ENCODE assay signal across 7 mouse cellular contexts in the genomic region with DNA sequence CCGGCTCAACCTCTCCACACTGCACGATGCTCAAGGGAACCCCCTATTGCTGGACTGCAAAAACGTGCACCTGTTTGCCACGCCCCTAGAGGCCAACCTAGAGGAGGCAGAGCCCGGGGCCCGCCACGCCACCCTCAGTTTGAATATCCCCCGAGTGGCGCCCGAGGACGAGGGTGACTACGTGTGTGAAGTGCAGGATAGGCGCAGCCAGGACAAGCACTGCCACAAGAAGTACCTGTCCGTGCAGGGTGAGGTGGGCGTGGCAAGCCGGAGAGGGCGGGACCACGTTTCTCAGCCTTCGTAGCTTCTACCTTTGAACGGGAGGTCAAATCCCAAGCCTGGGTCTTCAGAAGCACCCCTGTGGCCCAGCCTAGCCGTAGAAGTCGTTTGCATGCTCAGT. TPM values are rescaled to one million over a fixed set of nuclear protein-coding genes. Genes with fewer than 3 reads are reported as not detected.
DNase-seq lines count a peak whose midpoint lies in the region; ATAC-seq and TF ChIP-seq lines count a peak whose summit lies in the region.

No protein-coding gene starts in this region.

- no peak overlapping the region for H3K9ac ChIP-seq in lung, postnatal 0 days (replicated peaks; ENCODE audit: low read depth)
- no peak overlapping the region for H3K9ac ChIP-seq in forebrain, embryonic 14.5 days (ENCODE audit: low read length)
- H3K9ac ChIP-seq in limb, embryonic 14.5 days (ENCODE audit: low read depth, low read length, severe bottlenecking) = no peak overlapping the region
- no peak overlapping the region for H3K9ac ChIP-seq in stomach, embryonic 16.5 days (ENCODE audit: low read length)

- peak overlapping the region; percentile 48 for H3K4me2 ChIP-seq in lung, postnatal 0 days (replicated peaks; ENCODE audit: low read depth, low read length)
- H3K4me2 ChIP-seq in forebrain, embryonic 14.5 days (ENCODE audit: low read length) = peak overlapping the region; percentile 39
- no peak overlapping the region; the same call in 1 of the 2 replicates for H3K4me2 ChIP-seq in limb, embryonic 14.5 days (replicated peaks; ENCODE audit: low read depth, low read length, severe bottlenecking)
- H3K4me2 ChIP-seq in stomach, embryonic 16.5 days (ENCODE audit: low read depth, low read length) = peak overlapping the region; percentile 51

- H3K9me3 ChIP-seq in lung, postnatal 0 days (ENCODE audit: low read length) = no peaks in the 10 kb centered on the region
- no peaks in the 10 kb centered on the region for H3K9me3 ChIP-seq in forebrain, embryonic 14.5 days (replicated peaks; ENCODE audit: control insufficient read depth, low read length)
- H3K9me3 ChIP-seq in limb, embryonic 14.5 days (ENCODE audit: control insufficient read depth, low read length) = no peaks in the 10 kb centered on the region
- no peaks in the 10 kb centered on the region for H3K9me3 ChIP-seq in stomach, embryonic 16.5 days (replicated peaks; ENCODE audit: control insufficient read depth, low read length)

- H3K27ac ChIP-seq in lung, postnatal 0 days (ENCODE audit: low read length) = no peak overlapping the region
- H3K27ac ChIP-seq in forebrain, embryonic 14.5 days (ENCODE audit: low read depth, low read length) = no peak overlapping the region
- no peak overlapping the region for H3K27ac ChIP-seq in limb, embryonic 14.5 days (replicated peaks; ENCODE audit: low read depth, low read length)
- no peak overlapping the region for H3K27ac ChIP-seq in stomach, embryonic 16.5 days (ENCODE audit: low read length)

- H3K4me3 ChIP-seq in lung, postnatal 0 days (ENCODE audit: low read depth, low read length) = 0 out of 2 replicates have a peak overlapping the region, but pooled peaks have one; percentile 8
- H3K4me3 ChIP-seq in lung, adult 2 months (replicated peaks; ENCODE audit: extremely low read depth, low read depth, low read length) = no peak overlapping the region
- peak overlapping the region; percentile 10 for H3K4me3 ChIP-seq in forebrain, embryonic 14.5 days (ENCODE audit: low read depth, low read length)
- peak overlapping the region; percentile 10; the same call in 1 of the 2 replicates for H3K4me3 ChIP-seq in limb, embryonic 14.5 days (replicated peaks; ENCODE audit: low read length)
- peak overlapping the region; percentile 30 for H3K4me3 ChIP-seq in stomach, embryonic 16.5 days (replicated peaks; ENCODE audit: low read length)

- ATAC-seq in lung, postnatal 0 days = peak; percentile 16; the same call in 1 of the 2 replicates
- ATAC-seq in forebrain, embryonic 14.5 days = no peak
- no peak for ATAC-seq in limb, embryonic 14.5 days (ENCODE audit: low FRiP score, low read depth)
- ATAC-seq in stomach, embryonic 16.5 days (ENCODE audit: insufficient read depth, low FRiP score) = peak; percentile 63; the same call in 1 of the 2 replicates

- TF ChIP-seq EP300 in lung, postnatal 0 days (IDR thresholded peaks at IDR 0.05) = no peak

- no peak for TF ChIP-seq POLR2A in lung, adult 2 months (IDR thresholded peaks at IDR 0.05; ENCODE audit: borderline replicate concordance, extremely low read depth, low read depth, low read length)
- TF ChIP-seq POLR2A in limb, embryonic 14.5 days (IDR thresholded peaks at IDR 0.05; ENCODE audit: borderline replicate concordance, extremely low read depth, insufficient read depth, insufficient read length) = no peak

- 20% methylated on average over 21 of the region's 22 CpGs for whole genome bisulfite sequencing in lung, postnatal 0 days
- 41% methylated on average over 22 of the region's 22 CpGs for WGBS in lung, adult 2 months
- 5% methylated on average over 22 of the region's 22 CpGs for WGBS in forebrain, embryonic 14.5 days
- WGBS in limb, embryonic 14.5 days = 4% methylated on average over 20 of the region's 22 CpGs
- 19% methylated on average over 22 of the region's 22 CpGs for WGBS in stomach, embryonic 16.5 days

- 0 out of 2 replicates have a peak, but pooled peaks cover 5% of the 10 kb centered on the region for H3K27me3 ChIP-seq in lung, postnatal 0 days (replicated peaks; ENCODE audit: insufficient read depth, low read length)
- H3K27me3 ChIP-seq in forebrain, embryonic 14.5 days (replicated peaks; ENCODE audit: control insufficient read depth, insufficient read depth, low read length) = peaks cover 41% of the 10 kb centered on the region
- peaks cover 50% of the 10 kb centered on the region for H3K27me3 ChIP-seq in limb, embryonic 14.5 days (ENCODE audit: control insufficient read depth, insufficient read depth, low read length)
- H3K27me3 ChIP-seq in stomach, embryonic 16.5 days (ENCODE audit: control insufficient read depth, insufficient read depth, low read length) = peaks cover 35% of the 10 kb centered on the region

- no peaks in the 10 kb centered on the region for H3K36me3 ChIP-seq in lung, postnatal 0 days (ENCODE audit: insufficient read depth, low read length)
- H3K36me3 ChIP-seq in forebrain, embryonic 14.5 days (ENCODE audit: control insufficient read depth, insufficient read depth, low read length) = no peaks in the 10 kb centered on the region
- H3K36me3 ChIP-seq in limb, embryonic 14.5 days (ENCODE audit: control insufficient read depth, insufficient read depth, low read length) = no peaks in the 10 kb centered on the region
- H3K36me3 ChIP-seq in stomach, embryonic 16.5 days (ENCODE audit: control insufficient read depth, insufficient read depth, low read length) = no peaks in the 10 kb centered on the region

- DNase-seq in lung, postnatal 0 days (ENCODE audit: low spot score) = no peak
- DNase-seq in lung, adult 2 months = no peak
- DNase-seq in forebrain, embryonic 14.5 days (ENCODE audit: low spot score) = no peak
- DNase-seq in limb, embryonic 14.5 days (ENCODE audit: low spot score) = no peak
- no peak for DNase-seq in MN1 (ENCODE audit: low spot score)
- DNase-seq in spleen, adult 12 weeks (ENCODE audit: low spot score) = no peak

- TF ChIP-seq CTCF in lung, postnatal 0 days (IDR thresholded peaks at IDR 0.05) = no peak; the same call in 1 of the 2 replicates
- no peak for TF ChIP-seq CTCF in lung, adult 2 months (IDR thresholded peaks at IDR 0.05; ENCODE audit: insufficient read depth, low read length)

- peaks cover 6% of the 10 kb centered on the region for H3K4me1 ChIP-seq in lung, postnatal 0 days (ENCODE audit: insufficient read depth, low read depth, low read length)
- H3K4me1 ChIP-seq in lung, adult 2 months (ENCODE audit: control insufficient read depth, insufficient read depth, low read length) = peaks cover 11% of the 10 kb centered on the region
- H3K4me1 ChIP-seq in forebrain, embryonic 14.5 days (ENCODE audit: control insufficient read depth, insufficient read depth, low read length) = no peaks in the 10 kb centered on the region
- H3K4me1 ChIP-seq in limb, embryonic 14.5 days (ENCODE audit: control insufficient read depth, insufficient read depth, low read length) = peaks cover 3% of the 10 kb centered on the region; the same call in 1 of the 2 replicates
- 0 out of 2 replicates have a peak, but pooled peaks cover 2% of the 10 kb centered on the region for H3K4me1 ChIP-seq in stomach, embryonic 16.5 days (ENCODE audit: control insufficient read depth, insufficient read depth, low read length)

RNA-seq across cellular contexts. Expression of a gene that starts 25.0 kb away (rescaled TPM):
- 9.7 and 9.8 TPM in 2 replicates for polyA plus RNA-seq in lung, postnatal 0 days (2015; fragmentation: Nextera tagmentation; extraction: Ambion mirVana)
- polyA plus RNA-seq in lung, adult 2 months (2012; rRNA removed) = 28.0 and 32.0 TPM in 2 replicates
- polyA plus RNA-seq in forebrain, embryonic 14.5 days (2014; fragmentation: Nextera tagmentation; extraction: Ambion mirVana) = 1.8 TPM in 2 replicates
- polyA plus RNA-seq in limb, embryonic 14.5 days (2012; rRNA removed) = 7.1 and 8.6 TPM in 2 replicates
- 6.8 and 7.3 TPM in 2 replicates for polyA plus RNA-seq in limb, embryonic 14.5 days (2014; fragmentation: Nextera tagmentation; extraction: Ambion mirVana)
- polyA plus RNA-seq in stomach, embryonic 16.5 days (2015; fragmentation: Nextera tagmentation; extraction: Ambion mirVana) = 5.5 and 5.8 TPM in 2 replicates

RNA-seq across cellular contexts. Expression of a gene that starts 29.3 kb away (rescaled TPM):
- 261 and 341 TPM in 2 replicates for polyA plus RNA-seq in lung, postnatal 0 days (2015; fragmentation: Nextera tagmentation; extraction: Ambion mirVana)
- 2,792 and 3,426 TPM in 2 replicates for polyA plus RNA-seq in lung, adult 2 months (2012; rRNA removed)
- not detected in 2 replicates for polyA plus RNA-seq in forebrain, embryonic 14.5 days (2014; fragmentation: Nextera tagmentation; extraction: Ambion mirVana)
- polyA plus RNA-seq in limb, embryonic 14.5 days (2012; rRNA removed) = not detected in 2 replicates
- polyA plus RNA-seq in limb, embryonic 14.5 days (2014; fragmentation: Nextera tagmentation; extraction: Ambion mirVana) = not detected in 2 replicates
- not detected in 2 replicates for polyA plus RNA-seq in stomach, embryonic 16.5 days (2015; fragmentation: Nextera tagmentation; extraction: Ambion mirVana)

Comparison
In these comparisons a context has a peak if more than half of its experiments do, and no peak if none do; other contexts are left out.
1. ATAC-seq: peak in lung, postnatal 0 days (single experiment) and stomach, embryonic 16.5 days (single experiment); none in forebrain, embryonic 14.5 days (single experiment) and limb, embryonic 14.5 days (single experiment).
2. RNA of a gene that starts 29.3 kb away (polyA plus RNA-seq): 2,792 to 3,426 TPM in lung, adult 2 months and 261 to 341 TPM in lung, postnatal 0 days; not detected in forebrain, embryonic 14.5 days, not detected in limb, embryonic 14.5 days and not detected in stomach, embryonic 16.5 days; every median in the first group is over 100 times any median in the second.